Mouse (Mus musculus) MEL (cell line): ENCODE measurements around the gene Fam192a.

ENCODE experiments used
- CTCF ChIP-seq, 3 experiments: IDR thresholded peaks in 2 of 3; conservative IDR thresholded peaks in 1 of 3; 2 replicates each; pipeline ENCODE4 v1.5.1; 2011 to 2012; ENCODE audit warnings: low read length in 3 of 3, low read depth in 2 of 3, mild to moderate bottlenecking in 2 of 3, improper control_type of control experiment in 1 of 3, inconsistent platforms in 1 of 3, mixed read lengths in 1 of 3, moderate library complexity in 1 of 3; ENCODE audit not compliant: control insufficient read depth in 1 of 3, insufficient read depth in 1 of 3, poor library complexity in 1 of 3, severe bottlenecking in 1 of 3
- ELF1 ChIP-seq: IDR thresholded peaks from 2 replicates; pipeline ENCODE4 v1.6.1; 2014; ENCODE audit warnings: low read depth, mild to moderate bottlenecking, inconsistent platforms, low read length, improper control_type of control experiment, moderate library complexity
- GABPA ChIP-seq: IDR thresholded peaks from 2 replicates; pipeline ENCODE4 v1.6.1; 2012; ENCODE audit warnings: low read depth, mild to moderate bottlenecking, inconsistent platforms, low read length, improper control_type of control experiment, moderate library complexity
- GATA1 ChIP-seq: IDR thresholded peaks from 2 replicates; pipeline ENCODE4 v1.6.1; 2011; ENCODE audit warnings: low read depth, low read length, improper control_type of control experiment
- HCFC1 ChIP-seq: IDR thresholded peaks from 2 replicates; pipeline ENCODE4 v1.6.1; 2012; ENCODE audit warnings: low read depth, mild to moderate bottlenecking, inconsistent platforms, low read length, improper control_type of control experiment, moderate library complexity
- NRF1 ChIP-seq: IDR thresholded peaks from 2 replicates; pipeline ENCODE4 v1.6.1; 2014; ENCODE audit warnings: low read depth, mild to moderate bottlenecking, inconsistent platforms, low read length, improper control_type of control experiment, moderate library complexity; ENCODE audit not compliant: poor library complexity, insufficient read depth, severe bottlenecking
- POLR2A ChIP-seq, 2 experiments: IDR thresholded peaks; 2 replicates each; pipeline ENCODE4 v1.6.1; 2011 to 2012; ENCODE audit warnings: low read length in 2 of 2, mild to moderate bottlenecking in 2 of 2, control low read depth in 1 of 2, improper control_type of control experiment in 1 of 2, low read depth in 1 of 2, moderate library complexity in 1 of 2; ENCODE audit not compliant: control insufficient read depth in 1 of 2, insufficient read depth in 1 of 2, poor library complexity in 1 of 2
- UBTF ChIP-seq: IDR thresholded peaks from 2 replicates; pipeline ENCODE4 v1.6.1; 2012; ENCODE audit warnings: low read depth, mild to moderate bottlenecking, inconsistent platforms, low read length, improper control_type of control experiment, moderate library complexity, borderline replicate concordance; ENCODE audit not compliant: insufficient read depth
- ZNF384 ChIP-seq: IDR thresholded peaks from 2 replicates; pipeline ENCODE4 v1.6.1; 2012; ENCODE audit warnings: low read depth, mild to moderate bottlenecking, inconsistent platforms, low read length, improper control_type of control experiment

DNA sequence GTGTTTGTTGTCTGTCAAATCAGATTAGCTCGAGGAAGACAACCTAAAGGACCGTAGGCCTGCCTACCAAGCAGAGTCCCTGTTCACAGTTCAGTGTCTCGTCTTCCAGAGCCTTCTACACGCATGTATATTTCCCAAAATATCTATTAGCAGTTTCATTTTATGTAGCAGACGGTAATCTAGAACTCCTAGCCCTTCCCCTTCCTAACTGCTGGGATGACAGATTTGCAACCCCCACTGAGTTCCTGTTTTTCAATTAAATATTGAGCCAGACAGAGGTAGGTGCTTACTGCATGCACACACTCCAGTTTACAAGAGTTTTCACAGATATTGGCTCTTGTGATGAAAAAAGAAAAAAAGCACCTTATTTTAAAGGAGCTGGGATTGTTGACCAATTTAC is 52.3 kb downstream of the Fam192a start:
- TF ChIP-seq GABPA (no peak), POLR2A (IDR thresholded peaks at IDR 0.05; ENCODE audit: control insufficient read depth in 1 of 2, insufficient read depth in 1 of 2, low read depth in 1 of 2, low read length in 2 of 2, poor library complexity in 1 of 2) (no peak), UBTF (no peak), GATA1 (peak; percentile 60), HCFC1 (0 out of 2 replicates have a peak, but pooled peaks have one; percentile 21), CTCF (IDR thresholded peaks at IDR 0.05 in 2 of 3, conservative IDR thresholded peaks at IDR 0.05 in 1 of 3; ENCODE audit: control insufficient read depth in 1 of 3, insufficient read depth in 1 of 3, low read depth in 2 of 3, low read length in 3 of 3, poor library complexity in 1 of 3, severe bottlenecking in 1 of 3) (no peak), NRF1 (no peak), ZNF384 (no peak), ELF1 (no peak)
